Mouse (Mus musculus): ENCODE measurements around the gene St6galnac6. TPM values are rescaled to one million over a fixed set of nuclear protein-coding genes. Genes with fewer than 3 reads are reported as not detected.

St6galnac6 gene
- total and polyA plus RNA-seq, 2 experiments, result 38.0 to 90.0 TPM

GRCm38 (mm10) chr2:32578146-32579046, 21.1 kb upstream of the St6galnac6 start:
- Histone ChIP-seq H3K4me1 (ENCODE audit: control insufficient read depth, insufficient read depth, low read length) (peaks cover 2% of the 10 kb centered on the region; the same call in 1 of the 2 replicates), H3K4me3 (ENCODE audit: insufficient read depth, low read depth, low read length) (no peak overlapping the region), H3K27ac (replicated peaks; ENCODE audit: insufficient read depth, low read depth, low read length) (no peak overlapping the region), H3K36me3 (ENCODE audit: control insufficient read depth, insufficient read depth, low read length) (no peaks in the 10 kb centered on the region), H3K27me3 (ENCODE audit: control insufficient read depth, insufficient read depth, low read length) (0 out of 2 replicates have a peak, but pooled peaks cover 5% of the 10 kb centered on the region), H3K79me2 (ENCODE audit: control insufficient read depth, insufficient read depth, low read length) (no peaks in the 10 kb centered on the region), H3K9ac (ENCODE audit: low read depth, low read length) (no peak overlapping the region)
- no peak for DNase-seq (ENCODE audit: extremely low read depth, low read depth, low spot score)
- TF ChIP-seq CTCF (IDR thresholded peaks at IDR 0.05; ENCODE audit: low read depth, low read length), result no peak
- no peak for TF ChIP-seq POLR2A (IDR thresholded peaks at IDR 0.05; ENCODE audit: extremely low read depth, insufficient read depth, low read length)
- WGBS, result 48% methylated on average over 24 of the region's 30 CpGs

DNA sequence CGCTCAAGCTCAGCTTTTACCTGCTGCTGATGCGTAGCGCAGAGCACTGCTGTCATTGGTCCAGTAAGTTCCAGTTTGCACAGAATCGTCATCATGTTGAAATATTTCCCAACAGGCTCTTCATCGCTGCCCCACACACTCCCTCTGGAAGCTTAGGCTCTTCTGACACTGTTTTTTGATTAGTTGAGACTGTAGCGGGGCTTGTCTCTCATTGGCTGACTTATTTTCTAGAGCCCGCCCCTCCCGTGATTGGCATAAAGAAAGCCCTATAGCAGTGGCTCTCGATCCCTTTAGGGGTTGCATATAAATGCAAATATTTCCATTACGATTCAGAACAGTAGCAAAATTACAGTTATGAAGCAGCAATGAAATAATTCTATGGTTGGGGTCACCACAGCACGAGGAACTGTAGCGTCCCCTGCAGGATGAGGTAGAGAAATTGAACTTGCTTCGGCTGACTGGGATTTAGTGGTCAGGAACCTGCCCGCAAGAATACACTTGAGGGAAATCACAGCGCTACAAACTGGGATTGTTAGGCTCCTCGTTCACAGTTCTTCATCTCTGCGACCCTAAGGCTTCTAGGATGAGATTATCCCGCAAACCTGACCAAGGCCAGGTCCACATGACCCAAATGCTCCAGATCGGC, 17.9 kb upstream of the St6galnac6 start:
- Histone ChIP-seq H3K27ac (replicated peaks; ENCODE audit: insufficient read depth, low read depth, low read length) (no peak overlapping the region), H3K4me3 (ENCODE audit: insufficient read depth, low read depth, low read length) (no peak overlapping the region), H3K79me2 (ENCODE audit: control insufficient read depth, insufficient read depth, low read length) (no peaks in the 10 kb centered on the region), H3K27me3 (ENCODE audit: control insufficient read depth, insufficient read depth, low read length) (no peaks in the 10 kb centered on the region), H3K9ac (ENCODE audit: low read depth, low read length) (no peak overlapping the region), H3K4me1 (ENCODE audit: control insufficient read depth, insufficient read depth, low read length) (peaks cover 2% of the 10 kb centered on the region; the same call in 1 of the 2 replicates), H3K36me3 (ENCODE audit: control insufficient read depth, insufficient read depth, low read length) (no peaks in the 10 kb centered on the region)
- TF ChIP-seq CTCF (IDR thresholded peaks at IDR 0.05; ENCODE audit: low read depth, low read length), result no peak
- no peak for TF ChIP-seq POLR2A (IDR thresholded peaks at IDR 0.05; ENCODE audit: extremely low read depth, insufficient read depth, low read length)
- WGBS, result 57% methylated on average over 19 of the region's 19 CpGs
- DNase-seq (ENCODE audit: extremely low read depth, low read depth, low spot score), result no peak

GRCm38 (mm10) chr2:32582830-32583799, 16.4 kb upstream of the St6galnac6 start:
- 20% methylated on average over 37 of the region's 37 CpGs for WGBS

DNA sequence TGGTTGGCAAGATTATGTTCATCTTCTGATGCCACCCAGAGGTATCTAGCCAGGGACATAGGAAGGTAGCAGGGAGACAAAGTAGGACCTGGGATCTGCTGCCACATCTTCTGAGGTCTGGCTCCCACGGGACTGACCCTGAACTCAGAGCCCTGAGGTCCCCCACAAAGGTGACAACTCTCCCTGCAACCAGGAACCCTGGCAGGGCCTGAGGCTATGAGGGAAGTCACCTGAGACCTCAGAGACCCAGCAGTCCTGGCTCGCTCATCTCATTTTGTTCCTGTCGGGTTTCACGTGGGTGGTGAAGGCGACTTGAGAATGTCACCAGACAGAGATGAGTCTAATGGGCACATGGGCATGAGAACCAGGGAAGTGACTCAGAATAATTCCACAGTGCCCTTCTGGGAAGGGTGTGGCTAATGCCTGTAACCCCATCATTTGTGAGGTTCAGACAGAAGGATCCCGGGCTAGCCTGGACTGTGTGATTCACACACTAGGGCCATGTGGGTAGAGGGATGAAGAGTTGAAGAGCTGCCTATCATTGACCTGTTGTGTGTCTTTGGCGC, 14.3 kb upstream of the St6galnac6 start:
- H3K79me2 ChIP-seq (ENCODE audit: control insufficient read depth, insufficient read depth, low read length), result no peaks in the 10 kb centered on the region
- H3K4me1 ChIP-seq (ENCODE audit: control insufficient read depth, insufficient read depth, low read length), result peaks cover 11% of the 10 kb centered on the region
- H3K27me3 ChIP-seq (ENCODE audit: control insufficient read depth, insufficient read depth, low read length), result no peaks in the 10 kb centered on the region
- no peak for DNase-seq (ENCODE audit: extremely low read depth, low read depth, low spot score)
- TF ChIP-seq CTCF (IDR thresholded peaks at IDR 0.05; ENCODE audit: low read depth, low read length) (no peak), POLR2A (IDR thresholded peaks at IDR 0.05; ENCODE audit: extremely low read depth, insufficient read depth, low read length) (no peak)
- 92% methylated on average over 7 of the region's 7 CpGs for WGBS
- no peak overlapping the region for H3K4me3 ChIP-seq (ENCODE audit: insufficient read depth, low read depth, low read length)
- H3K9ac ChIP-seq (ENCODE audit: low read depth, low read length), result no peak overlapping the region
- no peaks in the 10 kb centered on the region for H3K36me3 ChIP-seq (ENCODE audit: control insufficient read depth, insufficient read depth, low read length)
- no peak overlapping the region for H3K27ac ChIP-seq (replicated peaks; ENCODE audit: insufficient read depth, low read depth, low read length)

More at GRCm38 (mm10) chr2:32582830-32583799, 16.4 kb upstream of the St6galnac6 start:
- H3K36me3 ChIP-seq (ENCODE audit: control insufficient read depth, insufficient read depth, low read length), result no peaks in the 10 kb centered on the region
- H3K27ac ChIP-seq (replicated peaks; ENCODE audit: insufficient read depth, low read depth, low read length), result no peak overlapping the region
- no peak overlapping the region for H3K4me3 ChIP-seq (ENCODE audit: insufficient read depth, low read depth, low read length)
- TF ChIP-seq CTCF (IDR thresholded peaks at IDR 0.05; ENCODE audit: low read depth, low read length) (peak; percentile 99), POLR2A (IDR thresholded peaks at IDR 0.05; ENCODE audit: extremely low read depth, insufficient read depth, low read length) (no peak)
- H3K79me2 ChIP-seq (ENCODE audit: control insufficient read depth, insufficient read depth, low read length), result no peaks in the 10 kb centered on the region
- H3K4me1 ChIP-seq (ENCODE audit: control insufficient read depth, insufficient read depth, low read length), result peaks cover 2% of the 10 kb centered on the region; the same call in 1 of the 2 replicates
- no peak overlapping the region for H3K9ac ChIP-seq (ENCODE audit: low read depth, low read length)
- no peaks in the 10 kb centered on the region for H3K27me3 ChIP-seq (ENCODE audit: control insufficient read depth, insufficient read depth, low read length)
- DNase-seq (ENCODE audit: extremely low read depth, low read depth, low spot score), result peak; percentile 56

DNA sequence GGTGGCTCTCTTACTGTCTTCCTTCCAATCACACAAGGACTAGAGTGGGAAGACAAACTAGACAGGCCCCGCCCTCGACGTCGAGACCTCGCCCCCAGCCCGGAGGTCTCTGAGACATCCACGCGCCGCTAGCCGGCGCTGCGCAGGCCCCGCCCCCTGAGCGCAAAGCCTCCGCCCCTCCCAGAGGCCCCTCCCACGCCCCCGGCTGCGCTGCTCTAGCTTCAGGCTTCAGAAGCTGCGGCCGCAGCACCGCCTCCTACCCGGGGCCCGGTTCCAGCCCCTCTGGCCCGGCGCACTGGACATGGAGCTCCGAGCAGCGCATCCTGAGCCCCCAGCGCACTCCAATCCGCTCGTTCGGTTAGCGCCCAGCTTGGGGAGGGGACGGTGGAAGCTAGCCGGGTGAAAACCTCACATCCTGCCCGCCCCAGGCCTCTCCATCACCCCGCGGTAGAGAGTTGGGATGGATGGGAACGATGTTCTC, 12.6 kb upstream of the St6galnac6 start, which contains the start of gene St6galnac4:
TSS of gene St6galnac4 (plus strand) at position 225 of the 481 bp plus-strand sequence.
- 4% methylated on average over 38 of the region's 38 CpGs for WGBS
- H3K36me3 ChIP-seq (ENCODE audit: control insufficient read depth, insufficient read depth, low read length), result no peaks in the 10 kb centered on the region
- DNase-seq (ENCODE audit: extremely low read depth, low read depth, low spot score), result peak; percentile 53
- H3K79me2 ChIP-seq (ENCODE audit: control insufficient read depth, insufficient read depth, low read length), result no peaks in the 10 kb centered on the region
- H3K4me3 ChIP-seq (ENCODE audit: insufficient read depth, low read depth, low read length), result peak within 1 kb of the TSS; percentile 72
- H3K27ac ChIP-seq (replicated peaks; ENCODE audit: insufficient read depth, low read depth, low read length), result no peak within 1 kb of the TSS
- peaks cover 13% of the 10 kb centered on the region for H3K4me1 ChIP-seq (ENCODE audit: control insufficient read depth, insufficient read depth, low read length)
- H3K27me3 ChIP-seq (ENCODE audit: control insufficient read depth, insufficient read depth, low read length), result no peaks in the 10 kb centered on the region
- H3K9ac ChIP-seq (ENCODE audit: low read depth, low read length), result peak within 1 kb of the TSS; percentile 70
- TF ChIP-seq POLR2A (IDR thresholded peaks at IDR 0.05; ENCODE audit: extremely low read depth, insufficient read depth, low read length) (peak; percentile 40; the same call in 1 of the 2 replicates), CTCF (IDR thresholded peaks at IDR 0.05; ENCODE audit: low read depth, low read length) (peak; percentile 41; the same call in 1 of the 2 replicates)

Measured in liver, adult 2 months (tissue).